Mouse (Mus musculus) ES-E14 (cell line): ENCODE data around the gene Chd9.

ENCODE experiments used
- MAFK ChIP-seq: IDR thresholded peaks from 2 replicates; pipeline ENCODE4 v1.6.1; 2014; ENCODE audit warnings: mild to moderate bottlenecking, low read depth, low read length, inconsistent platforms; ENCODE audit not compliant: insufficient read depth
- ZC3H11A ChIP-seq: IDR thresholded peaks from 2 replicates; pipeline ENCODE4 v1.6.1; 2012; ENCODE audit warnings: low read depth, mild to moderate bottlenecking, inconsistent platforms, low read length, borderline replicate concordance
- ZNF384 ChIP-seq: IDR thresholded peaks from 2 replicates; pipeline ENCODE4 v1.6.1; 2012; ENCODE audit warnings: low read depth, low read length, inconsistent platforms

DNA sequence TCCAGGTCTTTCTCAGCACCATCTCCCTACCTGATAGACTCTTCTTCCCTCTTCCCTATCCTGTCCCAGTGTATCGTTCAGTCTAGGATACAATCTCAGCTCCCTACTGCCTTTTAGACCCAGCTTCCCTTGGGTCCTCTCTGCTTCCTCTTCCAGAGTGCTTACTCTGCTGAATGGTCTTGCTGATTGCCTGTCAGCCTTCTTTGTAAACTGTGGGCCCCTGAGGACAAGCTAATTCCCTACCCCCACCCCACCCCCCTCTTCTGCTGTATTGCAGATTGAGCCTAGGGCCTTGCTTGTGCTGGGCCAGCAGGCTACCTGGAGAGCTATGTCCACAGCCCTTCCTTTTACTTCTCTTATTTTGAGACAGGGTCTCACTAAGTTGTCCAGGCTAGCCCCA is 28.8 kb downstream of the Chd9 start:
- no peak for TF ChIP-seq ZC3H11A
- no peak for TF ChIP-seq MAFK
- no peak for TF ChIP-seq ZNF384
